Mouse (Mus musculus) gastrocnemius, adult 18-20 months (tissue): ENCODE results near the gene Acad9. TPM values are rescaled to one million over a fixed set of nuclear protein-coding genes. Genes with fewer than 3 reads are reported as not detected.
"Not testable (repeated sequence)": the region's sequence is repeated elsewhere in the genome, so short reads cannot be mapped to it uniquely, and the experiment has no call there.

Source experiments
- DNase-seq: peaks from one replicate; pipeline ENCODE4 v3.0.0; 2021; ENCODE audit warnings: low spot score
- total RNA-seq, 2 experiments: library from RNA; stranded (reverse); gene quantifications; 2 replicates each; pipeline ENCODE4 v1.2.3; 2021

The Acad9 gene
- total RNA-seq, 2 experiments from 2014 or later: 23.7 to 26.6 TPM

DNA sequence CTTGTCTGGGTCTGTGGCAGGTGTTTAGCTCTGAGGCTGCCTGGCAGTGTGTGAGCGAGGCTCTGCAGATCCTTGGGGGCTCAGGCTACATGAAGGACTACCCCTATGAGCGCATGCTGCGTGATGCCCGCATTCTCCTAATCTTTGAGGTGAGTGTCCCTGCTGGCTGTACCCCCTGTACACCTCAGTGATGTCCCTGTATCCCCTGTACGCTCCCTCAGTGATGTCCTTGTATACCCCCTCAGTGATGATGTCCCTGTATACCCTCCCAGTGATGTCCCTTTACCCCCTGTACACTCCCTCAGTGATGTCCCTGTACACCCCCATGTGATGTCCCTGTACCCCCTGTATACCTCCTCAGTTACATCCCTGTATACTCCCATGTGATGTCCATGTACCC, 19.6 kb downstream of the Acad9 start:
- DNase-seq: no peak

- no peak for DNase-seq
Observed at GRCm38 (mm10) chr3:36087591-36087990, 21.8 kb downstream of the Acad9 start.

GRCm38 (mm10) chr3:36095371-36095770, 29.6 kb downstream of the Acad9 start:
- DNase-seq: no peak

DNA sequence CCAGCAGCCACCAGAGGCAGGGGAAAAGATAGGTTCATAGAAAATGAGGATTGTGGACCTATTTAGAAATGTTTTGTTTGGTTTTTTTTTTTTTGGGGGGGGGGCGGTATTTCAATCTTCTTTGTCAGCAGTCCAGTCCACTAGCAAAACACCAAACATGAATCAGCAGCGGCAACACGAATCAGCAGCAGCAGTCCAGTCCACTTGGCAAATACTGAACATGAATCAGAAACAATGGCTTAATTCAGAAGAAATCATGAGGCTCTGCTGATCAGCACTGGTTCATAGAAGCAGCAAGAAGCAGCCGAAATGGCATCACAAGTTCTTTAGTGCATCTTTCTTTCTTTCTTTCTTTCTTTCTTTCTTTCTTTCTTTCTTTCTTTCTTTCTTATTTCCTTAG, 50.3 kb downstream of the Acad9 start:
- DNase-seq: no peak

GRCm38 (mm10) chr3:36119684-36120548, 54.1 kb downstream of the Acad9 start:
- no peak for DNase-seq

DNA sequence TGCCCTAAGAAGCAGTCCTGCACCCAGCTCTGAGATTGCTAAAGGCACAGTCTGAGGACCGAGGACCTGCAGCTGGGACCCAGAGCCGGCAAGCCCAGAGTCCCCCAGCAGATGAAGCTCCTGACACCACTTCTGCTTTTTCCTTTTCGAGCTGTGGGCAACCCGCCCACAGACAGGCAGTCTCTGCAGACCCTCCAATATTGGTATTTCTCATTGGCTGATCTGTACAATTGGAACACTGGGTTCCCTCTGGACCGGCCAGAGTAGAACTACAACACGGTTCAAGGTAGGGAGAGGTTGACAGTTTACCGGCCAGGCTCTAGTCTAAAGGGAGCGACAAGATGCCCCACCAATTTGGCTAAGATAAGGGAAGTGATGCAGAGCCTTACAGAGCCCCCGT, 60.4 kb downstream of the Acad9 start:
- DNase-seq: not testable (repeated sequence)

- DNase-seq: no peak
Observed at GRCm38 (mm10) chr3:36136152-36136551, 70.4 kb downstream of the Acad9 start.

- no peak for DNase-seq
Observed at GRCm38 (mm10) chr3:36137560-36137959, 71.8 kb downstream of the Acad9 start.

- DNase-seq: no peak
Observed at GRCm38 (mm10) chr3:36138171-36138660, 72.4 kb downstream of the Acad9 start.

DNA sequence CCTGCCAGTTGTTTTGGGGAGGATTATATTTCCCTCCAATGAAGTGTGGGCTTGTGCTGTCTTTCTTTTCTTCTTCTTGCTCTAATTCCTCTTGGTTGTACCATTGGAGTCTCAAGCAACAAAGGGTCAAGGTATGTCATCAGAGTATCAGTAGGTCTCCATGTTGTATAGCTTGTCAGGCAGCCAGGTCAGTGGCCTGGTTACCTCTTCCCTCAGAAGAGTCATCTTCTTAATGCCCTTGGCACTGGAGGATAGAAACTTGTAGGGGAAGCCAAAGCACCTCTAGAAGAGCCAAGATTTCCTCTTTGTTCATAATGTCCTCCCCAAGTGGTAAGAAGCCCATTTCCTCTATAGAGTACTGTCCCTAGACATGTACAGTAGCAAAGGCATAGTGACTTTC, 73.2 kb downstream of the Acad9 start:
- DNase-seq: no peak

Other genes starting within 250 kb of the Acad9 start
- 10 to 100 TPM; 71.4 to 86.1 TPM for gene Dcun1d1, start 128.5 kb upstream of the Acad9 start, total RNA-seq
- 10 to 100 TPM; 34.3 to 35.3 TPM for gene Mccc1, start 65.3 kb upstream of the Acad9 start, total RNA-seq
- gene Ccdc144b, start 12.4 kb upstream of the Acad9 start, total RNA-seq: not detected
- 1 to 10 TPM; 1.7 to 1.8 TPM for gene D3Ertd254e, start 85.0 kb downstream of the Acad9 start, total RNA-seq
- gene Qrfpr, start 156.3 kb downstream of the Acad9 start, total RNA-seq: not detected